Mouse (Mus musculus) embryonic facial prominence, embryonic 11.5 days (tissue): ENCODE measurements around the gene Mtmr2. TPM values are rescaled to one million over a fixed set of nuclear protein-coding genes. Genes with fewer than 3 reads are reported as not detected.
"Not testable (repeated sequence)": the region's sequence is repeated elsewhere in the genome, so short reads cannot be mapped to it uniquely, and the experiment has no call there.

Source experiments
- ATAC-seq: fragments of 200-750 bp; cut with Nextera tagmentation; replicated peaks from 2 replicates; pipeline ENCODE4 v1.8.0; 2017; ENCODE audit warnings: low read depth; ENCODE audit not compliant: insufficient number of reproducible peaks, low FRiP score, low TSS enrichment
- DNase-seq: peaks from one replicate; pipeline ENCODE4 v3.0.0-alpha.2; 2015; ENCODE audit warnings: low spot score
- H3K27ac ChIP-seq: fragments of 300-500 bp; sonication (generic); replicated peaks from 2 replicates; pipeline ENCODE4 v1.5.1; 2014; ENCODE audit warnings: mild to moderate bottlenecking, low read depth, low read length, control low read depth
- H3K27me3 ChIP-seq: fragments of 300-500 bp; sonication (generic); 2 replicates; pipeline ENCODE4 v1.6.1; 2014; ENCODE audit warnings: mild to moderate bottlenecking, low read length, moderate library complexity, mixed read lengths; ENCODE audit not compliant: control insufficient read depth, insufficient read depth
- H3K36me3 ChIP-seq: fragments of 300-500 bp; sonication (generic); replicated peaks from 2 replicates; pipeline ENCODE4 v1.6.1; 2014; ENCODE audit warnings: low read depth, mild to moderate bottlenecking, low read length, moderate library complexity, mixed read lengths; ENCODE audit not compliant: control insufficient read depth, insufficient read depth
- H3K4me1 ChIP-seq: fragments of 300-500 bp; sonication (generic); 2 replicates; pipeline ENCODE4 v1.6.1; 2014; ENCODE audit warnings: low read length, mixed read lengths; ENCODE audit not compliant: control insufficient read depth, insufficient read depth
- H3K4me2 ChIP-seq: fragments of 300-500 bp; sonication (generic); 2 replicates; pipeline ENCODE4 v1.6.1; 2014; ENCODE audit warnings: low read depth, mild to moderate bottlenecking, control low read depth, low read length, moderate library complexity
- H3K4me3 ChIP-seq: fragments of 300-500 bp; sonication (generic); 2 replicates; pipeline ENCODE4 v1.5.1; 2014; ENCODE audit warnings: low read depth, low read length, control low read depth
- H3K9ac ChIP-seq: fragments of 300-500 bp; sonication (generic); replicated peaks from 2 replicates; pipeline ENCODE4 v1.6.1; 2014; ENCODE audit warnings: mild to moderate bottlenecking, control low read depth, low read length
- H3K9me3 ChIP-seq: fragments of 300-500 bp; sonication (generic); replicated peaks from 2 replicates; pipeline ENCODE4 v1.6.1; 2016; ENCODE audit warnings: mild to moderate bottlenecking, low read length, inconsistent platforms, mixed read lengths; ENCODE audit not compliant: control insufficient read depth
- WGBS: fragments of 180-500 bp; shearing (Covaris S2); extraction: QIAGEN DNeasy Blood & Tissue Kit; methylation state at CpG from one replicate; pipeline ENCODE4 v1.1.7; 2014; 5-methylcytosine and 5-hydroxymethylcytosine counted together
- polyA plus RNA-seq: library from polyadenylated mRNA; unstranded; fragments of >200 nt; fragmentation: Nextera tagmentation; extraction: Ambion mirVana; gene quantifications from 2 replicates; pipeline ENCODE4 v1.2.1, GENCODE M21; 2014

The Mtmr2 gene
- polyA plus RNA-seq, 1 experiment from 2014 or later: 90.1 TPM

- ATAC-seq, H3K4me1 ChIP-seq: not testable (repeated sequence)
Measured at GRCm38 (mm10) chr9:13715891-13716290, 32.3 kb upstream of the Mtmr2 start.

GRCm38 (mm10) chr9:13716316-13717099 lies 31.7 kb upstream of the Mtmr2 start:
- Histone ChIP-seq H3K9me3 (no peaks in the 10 kb centered on the region), H3K27me3 (no peaks in the 10 kb centered on the region), H3K4me2 (no peak overlapping the region), H3K9ac (no peak overlapping the region), H3K36me3 (no peaks in the 10 kb centered on the region), H3K4me3 (no peak overlapping the region), H3K27ac (no peak overlapping the region), H3K4me1 (no peaks in the 10 kb centered on the region)
- ATAC-seq: peak; percentile 52
- 20% methylated on average over 8 of the region's 8 CpGs for WGBS
- DNase-seq: peak; percentile 90

More at GRCm38 (mm10) chr9:13715891-13716290, 32.3 kb upstream of the Mtmr2 start:
- not testable (repeated sequence) for H3K4me3 ChIP-seq, H3K27me3 ChIP-seq, H3K36me3 ChIP-seq, H3K4me2 ChIP-seq, DNase-seq, H3K27ac ChIP-seq, H3K9ac ChIP-seq, H3K9me3 ChIP-seq
- WGBS: 78% methylated on average over 2 of the region's 2 CpGs

- H3K4me2 ChIP-seq: peak overlapping the region; percentile 60
- WGBS: 2% methylated on average over 59 of the region's 60 CpGs
- H3K36me3 ChIP-seq: no peaks in the 10 kb centered on the region
- H3K27me3 ChIP-seq: no peaks in the 10 kb centered on the region
- no peaks in the 10 kb centered on the region for H3K4me1 ChIP-seq
- peak overlapping the region; percentile 60 for H3K4me3 ChIP-seq
- no peaks in the 10 kb centered on the region for H3K9me3 ChIP-seq
- peak; percentile 96 for DNase-seq
- ATAC-seq: peak; percentile 99
- peak overlapping the region; percentile 41 for H3K27ac ChIP-seq
- peak overlapping the region; percentile 80 for H3K9ac ChIP-seq
Measured at GRCm38 (mm10) chr9:13748798-13749674, 826 bp downstream of the Mtmr2 start.

GRCm38 (mm10) chr9:13749675-13749998 lies 1.4 kb downstream of the Mtmr2 start:
- no peaks in the 10 kb centered on the region for H3K36me3 ChIP-seq
- H3K27me3 ChIP-seq: no peaks in the 10 kb centered on the region
- ATAC-seq (no peak), DNase-seq (no peak)
- 3% methylated on average over 7 of the region's 7 CpGs for WGBS
- H3K4me1 ChIP-seq: no peaks in the 10 kb centered on the region
- no peaks in the 10 kb centered on the region for H3K9me3 ChIP-seq
- peak overlapping the region; percentile 60 for H3K4me2 ChIP-seq
- peak overlapping the region; percentile 80 for H3K9ac ChIP-seq
- peak overlapping the region; percentile 60 for H3K4me3 ChIP-seq
- peak overlapping the region; percentile 41 for H3K27ac ChIP-seq

- ATAC-seq: no peak
- H3K36me3 ChIP-seq: no peaks in the 10 kb centered on the region
- H3K9me3 ChIP-seq: no peaks in the 10 kb centered on the region
- H3K4me3 ChIP-seq: no peak overlapping the region
- no peaks in the 10 kb centered on the region for H3K4me1 ChIP-seq
- no peak overlapping the region for H3K9ac ChIP-seq
- WGBS: 88% methylated on average over 4 of the region's 4 CpGs
- no peaks in the 10 kb centered on the region for H3K27me3 ChIP-seq
- no peak overlapping the region for H3K27ac ChIP-seq
- no peak overlapping the region for H3K4me2 ChIP-seq
- DNase-seq: no peak
Measured at GRCm38 (mm10) chr9:13752543-13752942, 4.3 kb downstream of the Mtmr2 start.

GRCm38 (mm10) chr9:13760430-13760829 lies 12.2 kb downstream of the Mtmr2 start:
- H3K27me3 ChIP-seq: no peaks in the 10 kb centered on the region
- no peak overlapping the region for H3K9ac ChIP-seq
- H3K4me1 ChIP-seq: no peaks in the 10 kb centered on the region
- whole genome bisulfite sequencing: 88% methylated on average over 3 of the region's 3 CpGs
- H3K27ac ChIP-seq: no peak overlapping the region
- no peaks in the 10 kb centered on the region for H3K36me3 ChIP-seq
- H3K9me3 ChIP-seq: no peaks in the 10 kb centered on the region; the same call in 1 of the 2 replicates
- no peak for DNase-seq
- H3K4me3 ChIP-seq: no peak overlapping the region
- no peak overlapping the region for H3K4me2 ChIP-seq
- ATAC-seq: no peak

- Histone ChIP-seq H3K27ac (no peak overlapping the region), H3K4me1 (no peaks in the 10 kb centered on the region), H3K4me3 (no peak overlapping the region), H3K9me3 (no peaks in the 10 kb centered on the region), H3K9ac (no peak overlapping the region), H3K36me3 (no peaks in the 10 kb centered on the region), H3K27me3 (no peaks in the 10 kb centered on the region), H3K4me2 (no peak overlapping the region)
- WGBS: 88% methylated on average over 2 of the region's 2 CpGs
- ATAC-seq (no peak), DNase-seq (no peak)
Measured at GRCm38 (mm10) chr9:13765624-13766023, 17.4 kb downstream of the Mtmr2 start.

- ATAC-seq (no peak), DNase-seq (no peak)
- H3K4me1 ChIP-seq: no peaks in the 10 kb centered on the region
- H3K9ac ChIP-seq: no peak overlapping the region
- WGBS: 93% methylated on average over 7 of the region's 7 CpGs
- no peak overlapping the region for H3K4me2 ChIP-seq
- H3K36me3 ChIP-seq: no peaks in the 10 kb centered on the region
- no peak overlapping the region for H3K27ac ChIP-seq
- no peaks in the 10 kb centered on the region for H3K27me3 ChIP-seq
- no peak overlapping the region for H3K4me3 ChIP-seq
- no peaks in the 10 kb centered on the region for H3K9me3 ChIP-seq
Measured at GRCm38 (mm10) chr9:13766570-13766969, 18.4 kb downstream of the Mtmr2 start.
